Mouse (Mus musculus): ENCODE results near the gene Reln.

Gene Reln

DNA sequence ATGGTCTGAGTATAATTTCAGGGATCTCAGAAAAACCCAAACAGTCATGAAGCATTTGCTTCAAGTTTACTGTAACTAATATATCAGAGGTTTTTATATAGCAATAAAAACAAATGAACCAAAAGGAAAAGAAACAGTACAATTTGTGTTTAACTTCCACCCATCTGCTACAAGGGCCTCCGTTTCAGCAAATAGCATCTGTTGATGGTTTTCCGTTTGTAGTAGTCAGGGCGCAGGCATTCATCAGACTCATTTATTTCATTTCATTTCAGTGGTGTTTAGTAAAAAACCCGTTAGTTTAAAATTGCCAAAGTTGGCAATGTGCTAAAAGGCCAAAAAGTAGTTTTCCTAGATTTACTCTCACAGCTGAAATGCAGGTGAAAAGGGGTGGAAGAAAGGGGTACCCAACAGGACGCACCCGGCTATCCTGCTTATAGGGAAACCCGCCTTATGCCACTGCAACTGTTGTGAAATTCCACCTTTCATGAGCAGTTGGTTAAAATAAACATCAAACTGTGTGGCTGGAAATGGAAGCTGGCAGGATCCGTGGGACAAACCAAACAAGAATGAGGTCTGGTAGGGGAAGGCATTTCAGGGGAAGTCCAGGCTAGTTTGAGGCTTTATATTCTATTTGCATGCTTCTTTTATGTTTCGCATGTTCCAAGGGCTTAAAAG is 237.6 kb downstream of the Reln start:
- DNase-seq (ENCODE audit: low spot score): no peak

DNA sequence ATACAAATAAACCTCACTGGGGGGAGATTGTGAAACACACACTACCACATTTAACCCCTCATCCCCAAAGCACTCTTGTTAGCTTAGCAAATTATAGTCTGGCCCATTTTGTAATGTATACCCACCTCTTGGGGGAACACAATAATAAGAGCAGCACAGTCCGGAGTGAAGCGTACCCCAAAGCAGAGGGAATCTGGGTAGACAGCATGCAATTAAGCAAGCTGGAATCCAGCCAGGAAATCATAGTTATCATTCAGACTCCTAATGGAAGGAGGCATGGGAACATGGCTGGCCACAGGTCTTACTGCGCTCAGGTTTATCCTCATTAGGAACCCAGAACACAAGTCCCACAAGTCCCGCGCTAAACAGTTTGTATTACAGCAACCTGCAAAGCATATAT is 249.5 kb downstream of the Reln start:
- no peak for DNase-seq (ENCODE audit: low spot score)

DNA sequence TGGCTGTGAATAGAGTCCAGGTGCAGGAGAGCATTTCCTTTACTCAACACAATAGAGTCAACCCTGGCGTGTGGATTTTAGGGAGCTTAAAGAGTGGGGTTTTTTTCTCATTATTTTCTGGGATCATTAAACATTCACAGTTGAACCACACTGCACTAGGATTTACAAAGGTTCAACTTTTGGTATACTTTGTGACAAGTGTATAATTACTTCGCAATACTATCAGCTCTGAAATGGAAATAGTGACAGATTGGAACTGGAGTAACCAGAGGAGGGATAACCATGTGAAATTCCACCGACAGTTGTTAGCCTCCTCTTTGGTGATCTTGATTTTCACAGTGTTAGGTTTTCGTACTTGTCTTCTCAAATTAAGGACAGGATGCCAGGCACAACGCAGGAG is 250.5 kb downstream of the Reln start:
- no peak for DNase-seq (ENCODE audit: low spot score)

DNA sequence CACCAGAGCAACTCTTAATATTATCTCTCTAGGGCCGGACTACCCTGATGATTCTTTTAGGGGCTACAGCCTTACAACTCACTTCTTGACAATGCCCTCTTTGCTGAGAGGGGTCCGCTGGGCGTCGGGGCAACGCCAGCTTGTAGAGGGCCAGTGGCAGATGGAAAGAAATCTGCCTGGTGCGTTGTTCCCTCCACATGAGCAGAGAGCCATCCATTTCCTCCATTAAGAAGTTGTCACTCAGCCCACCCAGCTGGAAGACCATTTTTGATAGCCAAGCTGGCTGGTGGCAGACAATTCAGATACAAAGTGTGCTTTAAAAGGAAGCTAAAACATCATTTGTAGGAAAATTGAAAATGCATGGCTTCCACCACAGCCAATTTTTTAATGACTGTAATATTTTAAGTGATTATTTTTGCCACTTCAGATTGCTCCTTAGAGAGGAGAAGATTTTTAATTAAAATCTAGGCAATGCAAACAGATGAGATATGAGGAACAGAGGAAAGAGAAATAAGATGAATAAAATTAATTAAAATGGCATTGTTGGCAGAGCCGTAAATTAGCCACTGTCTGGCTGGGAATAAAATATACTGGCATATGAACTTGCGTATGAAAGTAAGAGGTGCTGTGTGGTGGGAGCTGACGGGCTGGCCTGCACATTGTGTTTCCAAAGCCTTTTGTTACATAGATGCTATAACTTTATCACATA is 251.2 kb downstream of the Reln start:
- DNase-seq (ENCODE audit: low spot score): no peak

DNA sequence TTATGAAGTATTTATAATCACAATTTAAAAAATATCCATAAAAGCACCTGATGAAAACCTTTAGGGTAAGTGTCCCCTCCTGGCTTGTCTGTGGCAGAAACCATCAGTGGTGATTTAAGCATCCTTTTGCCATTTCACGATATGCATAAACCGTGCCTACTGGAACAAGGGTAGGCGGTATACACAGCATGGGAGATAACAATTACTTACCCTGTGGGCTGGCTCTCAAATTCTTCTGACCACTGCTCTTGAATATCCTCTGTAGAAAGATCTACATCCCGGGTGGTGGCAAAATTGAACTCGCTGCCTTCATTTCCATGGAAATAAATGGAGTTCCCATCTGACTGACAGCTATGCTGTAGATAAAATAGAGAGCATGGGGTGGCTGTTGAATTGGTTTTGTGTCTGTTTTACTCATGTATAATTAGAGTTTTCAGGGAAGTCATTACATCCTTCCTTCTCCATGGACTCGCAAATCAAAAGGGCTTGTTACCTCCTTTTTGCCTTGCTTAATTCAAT is 264.0 kb downstream of the Reln start:
- no peak for DNase-seq (ENCODE audit: low spot score)

DNA sequence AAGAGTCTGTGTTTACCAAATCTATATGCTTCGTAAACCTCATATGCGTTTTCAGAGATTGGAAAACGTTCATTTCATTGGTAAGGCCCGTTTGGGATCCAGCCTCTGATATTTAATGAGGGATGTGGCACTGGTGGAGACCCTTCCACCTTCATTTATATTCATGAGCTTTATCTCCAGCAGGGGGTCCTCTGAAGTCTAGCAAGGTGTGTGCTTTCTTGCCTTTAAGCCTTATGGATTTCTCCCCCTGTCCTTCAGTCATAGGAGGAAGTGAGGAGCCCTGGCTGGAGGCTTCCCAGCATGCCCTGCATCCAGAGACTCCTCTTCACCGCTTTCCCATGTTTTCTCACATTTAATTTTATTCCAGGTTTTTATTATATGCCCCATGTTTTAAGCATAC is 269.5 kb downstream of the Reln start:
- no peak for DNase-seq (ENCODE audit: low spot score)

DNA sequence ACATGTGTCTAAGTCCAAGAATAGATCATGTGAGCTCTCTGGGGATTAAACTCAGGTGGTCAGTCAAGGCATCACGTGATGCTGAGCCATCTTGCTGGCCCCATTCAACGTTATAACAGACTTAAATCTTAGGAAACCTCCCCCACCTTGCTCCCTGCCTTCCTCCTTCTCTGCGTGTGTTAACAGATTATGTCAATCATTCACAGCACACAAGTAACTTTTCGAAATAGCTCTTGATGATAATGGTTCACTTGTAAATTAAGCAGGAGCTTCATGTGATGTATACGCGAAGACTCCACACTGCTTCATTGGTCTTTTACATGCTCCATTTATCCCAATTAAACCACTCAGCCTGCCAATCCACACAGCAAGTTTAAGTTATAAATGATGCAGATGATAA is 271.9 kb downstream of the Reln start:
- no peak for DNase-seq (ENCODE audit: low spot score)

DNA sequence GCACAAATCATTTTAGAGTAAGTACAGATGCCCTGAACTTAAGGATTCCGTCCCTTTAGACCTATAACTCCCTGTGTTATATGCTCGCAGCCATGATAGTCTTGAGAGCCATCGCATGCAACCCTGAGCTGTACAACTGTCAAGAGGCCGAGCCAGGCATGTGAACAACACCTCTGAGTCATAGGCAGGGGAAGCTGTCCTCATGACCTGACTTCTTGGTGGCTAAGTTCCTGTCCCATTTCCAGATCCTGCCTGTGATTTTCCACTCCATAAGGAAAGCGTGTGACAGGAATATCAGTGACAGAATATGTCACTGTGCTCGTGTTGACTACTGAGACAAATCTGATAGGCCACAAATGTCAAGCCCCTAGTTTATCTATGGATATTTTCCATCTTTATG is 285.3 kb downstream of the Reln start:
- no peak for DNase-seq (ENCODE audit: low spot score)

DNA sequence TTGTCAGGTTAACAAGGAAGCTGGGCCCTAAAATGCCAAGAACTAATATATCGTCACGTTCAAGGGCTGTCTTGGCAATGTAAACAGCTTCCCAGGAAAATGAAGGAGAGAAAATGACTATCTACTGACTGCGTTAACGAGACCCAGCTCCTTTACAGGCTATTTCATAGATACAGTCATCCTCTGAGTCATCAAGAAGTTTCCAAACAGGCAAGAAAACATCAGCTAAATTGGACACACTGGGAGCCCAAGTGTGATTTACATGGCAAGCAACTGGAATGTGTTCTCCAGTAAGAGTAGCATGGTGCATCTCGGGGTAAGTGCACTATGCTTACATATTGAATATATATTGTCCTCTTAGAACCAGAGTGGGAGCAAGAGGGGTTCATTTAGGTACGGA is 302.7 kb downstream of the Reln start:
- no peak for DNase-seq (ENCODE audit: low spot score)

DNA sequence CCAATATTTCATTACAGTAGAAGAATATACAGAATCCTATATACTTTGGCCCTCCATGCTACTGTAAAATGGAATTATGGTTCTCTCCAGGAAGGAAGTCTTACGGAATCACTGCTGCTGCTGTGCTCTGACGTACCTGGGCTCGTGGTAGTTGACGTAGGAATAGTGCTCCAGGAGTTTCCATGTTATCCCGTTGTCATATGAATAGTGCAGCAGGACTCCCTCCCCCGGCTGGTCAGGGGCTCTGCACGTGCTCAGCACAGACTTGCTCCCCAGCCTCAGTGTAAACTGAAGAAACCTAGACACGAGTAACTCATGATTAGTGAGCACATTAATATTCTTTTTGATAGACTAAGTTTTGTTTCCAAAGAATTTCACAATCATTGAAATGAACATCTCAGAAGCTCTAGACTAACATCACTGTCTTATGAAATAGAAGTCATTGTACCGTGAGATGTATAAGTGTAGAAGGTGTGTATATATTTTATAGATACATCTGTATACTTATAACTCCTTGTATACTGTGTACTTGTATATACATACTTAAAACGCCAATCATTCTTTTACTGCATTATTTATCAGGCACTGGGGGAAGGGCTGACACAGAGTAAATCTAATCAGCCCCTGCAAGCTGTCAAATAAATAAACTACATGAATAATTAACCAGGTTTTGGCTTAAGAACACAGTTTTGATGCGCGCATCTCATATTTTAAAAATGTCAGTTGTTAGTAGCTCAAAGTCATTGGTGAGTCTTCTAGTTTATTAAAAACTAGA is 304.9 kb downstream of the Reln start:
- DNase-seq (ENCODE audit: low spot score): no peak

DNA sequence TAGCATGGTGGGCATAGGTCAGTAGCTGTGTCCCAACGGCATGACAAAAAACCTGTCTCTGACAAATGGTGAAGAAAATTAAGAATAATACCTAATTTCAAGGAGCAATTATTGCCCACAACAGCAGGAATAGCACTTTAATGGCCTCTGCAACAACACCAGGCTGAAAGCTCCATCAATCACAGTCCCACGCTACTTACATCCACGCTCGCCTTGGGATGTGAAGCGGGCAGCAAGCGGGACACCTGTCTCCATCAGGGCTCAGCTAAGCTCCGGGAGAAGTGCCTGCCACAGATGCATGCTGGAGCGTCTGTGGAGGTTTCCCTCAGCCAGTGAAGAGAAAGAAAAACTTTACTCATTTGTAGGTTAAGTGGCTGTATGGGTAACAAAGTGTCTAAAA is 309.3 kb downstream of the Reln start:
- DNase-seq (ENCODE audit: low spot score): no peak

DNA sequence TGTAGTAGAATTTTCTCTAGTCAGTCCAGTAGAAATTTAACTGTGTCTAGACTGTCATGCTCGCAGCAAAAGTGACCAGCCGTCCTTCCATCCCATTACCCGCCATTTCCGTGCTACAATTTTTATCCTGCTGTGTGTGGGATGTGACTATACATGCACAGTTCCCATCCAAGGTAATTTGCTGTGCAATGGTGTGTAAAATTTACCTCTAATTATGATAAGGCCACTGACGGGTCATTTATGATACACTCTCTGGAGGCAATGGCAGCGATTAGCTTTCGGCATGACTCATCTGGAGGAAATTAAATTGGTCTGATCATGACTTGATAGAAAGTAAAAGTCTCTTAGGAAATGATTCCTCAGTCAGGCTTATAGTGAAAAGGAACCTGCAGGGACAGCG is 311.5 kb downstream of the Reln start:
- DNase-seq (ENCODE audit: low spot score): no peak

DNA sequence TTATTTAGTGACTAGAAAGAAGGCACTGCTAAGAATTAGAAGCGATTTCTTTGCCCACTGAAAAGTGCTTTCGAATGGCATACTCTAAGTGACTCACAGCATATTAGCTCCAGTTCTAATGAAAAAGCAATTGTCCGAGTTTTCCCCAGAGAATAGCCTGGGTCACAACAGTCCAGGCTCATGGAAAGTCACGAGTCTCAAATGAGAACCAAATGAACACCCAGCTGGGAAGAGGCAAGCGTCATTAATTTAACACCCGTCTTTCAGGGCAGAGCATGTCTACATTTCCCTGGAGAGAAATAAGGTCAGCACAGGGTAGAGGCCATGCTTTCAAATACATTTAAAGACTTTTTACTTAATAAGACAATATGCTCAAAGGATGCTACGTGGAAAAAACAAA is 312.8 kb downstream of the Reln start:
- DNase-seq (ENCODE audit: low spot score): peak; percentile 4

DNA sequence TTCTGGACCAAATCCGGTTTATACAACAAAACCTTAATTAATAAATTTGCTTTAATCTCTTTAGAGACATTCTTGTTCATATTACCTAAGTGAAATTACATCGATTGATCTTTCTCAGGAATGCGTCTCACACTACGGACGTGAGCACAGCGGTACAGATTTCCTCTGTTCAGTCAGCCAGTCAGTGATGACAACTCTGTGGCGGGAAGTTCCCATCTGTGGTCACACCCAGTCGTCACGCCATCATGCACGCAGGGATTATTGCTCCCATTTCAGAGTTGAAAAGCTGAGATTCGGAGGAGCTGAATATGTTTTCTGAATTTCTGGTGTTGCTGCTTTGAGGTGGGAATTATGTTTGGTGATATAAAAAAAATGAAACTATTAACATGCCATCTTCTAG is 316.1 kb downstream of the Reln start:
- DNase-seq (ENCODE audit: low spot score): no peak

DNA sequence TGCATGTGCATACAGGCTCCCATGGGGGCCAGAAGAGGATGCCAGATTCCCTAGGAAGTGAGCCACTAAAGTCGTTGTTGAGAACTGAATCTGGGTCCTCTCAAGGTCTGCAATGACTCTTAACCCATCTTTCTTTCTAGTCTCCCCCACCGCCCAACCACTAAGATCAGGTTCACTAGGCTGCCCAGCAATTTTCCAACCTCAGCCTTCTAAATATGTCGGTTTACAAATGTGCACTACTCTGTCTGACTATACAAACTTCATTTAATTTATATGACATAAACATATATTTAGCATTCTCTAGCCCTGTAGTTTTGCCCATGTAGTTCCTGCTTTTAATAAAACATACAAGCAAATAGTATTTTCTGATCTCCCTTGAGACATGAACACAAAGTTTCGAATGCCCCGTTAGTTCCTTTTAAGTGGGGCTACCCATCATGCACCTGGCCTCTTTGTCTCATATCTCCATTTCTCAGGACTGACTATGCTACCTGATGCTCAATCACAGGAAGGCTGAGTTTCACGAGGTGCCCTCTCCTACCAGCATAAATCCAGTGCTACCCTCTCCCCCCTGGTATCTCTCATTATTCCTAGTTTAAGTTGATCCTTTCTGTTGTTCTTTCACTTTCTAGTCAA is 317.1 kb downstream of the Reln start:
- DNase-seq (ENCODE audit: low spot score): no peak

DNA sequence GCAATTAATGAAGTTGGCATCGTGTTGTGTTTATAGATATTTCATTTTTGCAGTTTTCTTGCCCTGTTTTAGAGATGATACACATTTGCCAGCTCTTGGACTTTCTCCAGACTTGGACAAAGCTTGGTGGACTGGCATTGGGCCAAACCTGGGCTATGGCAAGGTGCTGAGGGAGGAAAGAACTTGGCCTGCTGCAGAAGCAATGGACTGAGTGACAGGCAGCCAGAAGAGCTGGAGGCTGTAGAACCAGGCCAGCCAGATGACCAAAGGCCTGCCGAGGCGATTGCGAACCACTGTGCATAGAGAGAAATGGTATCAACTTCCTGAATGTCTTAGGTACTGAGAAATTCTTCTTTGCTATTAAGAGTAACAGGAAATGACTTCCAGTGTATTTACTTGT is 318.8 kb downstream of the Reln start:
- DNase-seq (ENCODE audit: low spot score): no peak

DNA sequence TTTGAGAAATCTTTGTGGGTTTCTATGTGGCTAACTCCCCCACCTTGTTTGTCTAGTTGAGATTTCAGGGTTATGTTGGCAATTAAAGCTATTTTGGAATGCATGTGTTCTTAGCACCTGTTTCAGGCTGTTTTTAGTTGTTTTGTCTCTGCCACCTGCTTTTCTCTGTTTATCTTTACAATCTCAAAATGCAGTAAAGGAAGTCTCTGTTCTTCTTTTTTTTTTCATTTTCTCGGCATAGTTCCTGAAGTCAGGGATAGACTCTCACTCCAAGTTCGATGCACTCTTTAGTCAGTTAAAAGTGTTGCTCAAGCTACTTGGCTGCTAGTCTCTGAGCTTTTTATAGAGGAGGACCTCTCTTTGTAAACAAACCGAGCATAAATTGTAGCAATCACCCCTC is 320.4 kb downstream of the Reln start:
- DNase-seq (ENCODE audit: low spot score): no peak

DNA sequence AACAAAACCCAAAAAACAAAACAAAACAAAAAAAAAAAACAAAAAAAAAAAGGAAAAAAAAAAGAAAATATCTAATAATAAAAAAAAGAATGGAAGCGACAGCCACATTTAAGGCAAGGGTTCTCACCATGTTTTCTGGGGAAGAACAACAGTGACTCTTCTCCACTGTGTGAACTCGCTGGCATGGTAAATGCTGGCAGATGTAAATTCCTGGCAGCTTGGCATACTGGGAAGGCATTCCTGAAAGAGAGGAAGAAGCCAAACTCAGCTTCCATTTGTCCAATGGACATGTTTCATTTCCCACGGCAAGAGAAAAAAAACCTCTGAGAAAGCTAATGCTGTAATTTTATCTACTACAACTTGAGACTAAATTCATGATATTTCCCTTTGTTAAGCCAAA is 326.6 kb downstream of the Reln start:
- DNase-seq (ENCODE audit: low spot score): no peak

DNA sequence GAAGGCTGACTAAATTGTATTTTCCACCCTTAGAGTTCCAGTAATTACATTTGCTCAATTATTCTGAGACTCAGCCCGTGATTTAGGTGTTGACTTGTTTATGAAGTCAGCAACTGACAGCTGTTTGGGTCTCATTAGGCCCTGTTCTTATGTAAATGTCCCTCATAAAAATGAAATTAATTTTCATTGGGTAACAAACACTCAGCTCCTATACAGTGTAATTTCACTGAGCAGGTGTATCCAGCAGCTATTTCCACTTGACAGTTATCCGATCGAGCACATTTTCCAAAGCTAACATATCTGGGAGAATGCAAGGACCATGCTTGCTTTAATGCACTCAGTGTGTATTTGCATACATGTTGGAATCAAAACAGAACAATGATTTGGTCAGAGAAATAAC is 330.0 kb downstream of the Reln start:
- no peak for DNase-seq (ENCODE audit: low spot score)

DNA sequence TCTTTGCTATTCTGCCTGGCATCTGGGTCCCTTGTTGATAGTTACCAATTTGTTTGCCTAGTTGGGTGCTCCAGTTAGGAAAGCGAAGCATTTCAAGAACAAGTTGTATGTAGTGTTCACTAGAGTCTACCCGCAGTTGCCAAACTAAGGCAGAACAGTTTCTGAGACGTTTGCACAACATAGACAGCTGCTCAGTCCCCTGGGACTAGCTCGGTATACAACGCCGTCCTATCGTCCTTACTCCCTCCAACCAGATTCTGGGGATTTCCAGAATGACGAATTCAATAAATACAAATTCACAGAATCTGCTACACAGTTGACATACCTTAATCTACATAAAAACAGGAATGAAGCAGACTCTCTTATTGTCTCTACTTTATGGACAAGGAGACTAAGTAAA is 335.4 kb downstream of the Reln start:
- no peak for DNase-seq (ENCODE audit: low spot score)

DNA sequence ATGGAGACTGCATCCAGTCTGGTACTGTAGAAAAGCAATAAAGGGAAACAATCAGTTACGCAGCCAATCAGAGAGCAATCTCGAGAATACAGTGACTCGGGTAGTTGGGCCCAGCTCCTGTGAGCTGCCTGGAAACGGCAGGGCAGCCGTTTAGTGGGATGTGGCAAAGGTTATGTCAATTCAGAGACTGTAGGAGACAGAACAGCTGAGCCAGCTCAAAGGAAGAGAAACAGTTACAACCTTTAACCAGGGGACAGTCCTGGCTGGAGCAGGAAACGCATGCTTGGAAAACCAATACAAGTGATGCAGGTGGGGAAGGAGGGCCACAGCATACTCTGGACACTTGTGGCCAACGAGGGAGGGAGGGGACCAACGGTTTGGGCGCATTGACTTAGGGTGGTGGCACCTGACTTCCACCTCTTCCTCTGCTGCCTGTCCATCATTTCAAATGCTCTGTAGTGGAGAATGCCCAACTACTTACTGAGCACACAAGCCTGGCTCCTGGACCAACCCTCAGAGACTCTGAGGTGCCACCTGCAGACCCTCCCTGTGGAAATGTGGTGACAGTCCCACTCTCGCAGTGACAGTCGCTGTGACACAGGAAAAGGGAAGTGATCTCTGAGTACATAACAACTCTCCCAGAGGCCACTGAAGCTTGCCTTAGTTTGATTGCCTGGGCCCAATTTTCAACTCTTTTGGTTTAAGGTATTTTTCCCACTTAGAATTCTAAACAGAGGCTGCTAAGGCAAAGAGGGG is 337.0 kb downstream of the Reln start:
- DNase-seq (ENCODE audit: low spot score): no peak

DNA sequence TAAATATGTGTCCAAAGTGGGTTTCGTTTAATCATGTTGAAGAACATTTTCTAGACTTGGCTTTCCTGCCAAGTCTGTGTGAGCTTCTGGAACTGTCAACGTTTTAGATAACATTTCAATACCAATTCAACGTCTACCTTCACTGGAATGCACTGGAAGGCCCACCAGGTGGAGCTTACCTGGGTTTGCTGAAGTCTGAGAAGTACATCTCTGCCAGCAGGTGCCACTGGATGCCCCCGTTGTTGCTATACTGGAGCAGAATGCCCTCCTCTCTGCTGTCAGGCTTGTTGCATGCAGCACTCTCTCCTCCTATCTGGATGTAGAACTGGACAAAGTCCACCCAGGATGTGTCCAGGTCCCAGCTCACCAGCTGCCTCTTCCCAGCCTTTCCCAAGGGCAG is 340.6 kb downstream of the Reln start:
- no peak for DNase-seq (ENCODE audit: low spot score)
